Mouse (Mus musculus) testis, adult 2 months (tissue): ENCODE data around the gene Cecr2.

Experiments used
- CTCF ChIP-seq: fragments of 200-500 bp; IDR thresholded peaks from 2 replicates; pipeline ENCODE4 v1.5.1; 2012; ENCODE audit warnings: low read depth, mild to moderate bottlenecking, inconsistent platforms, low read length, moderate library complexity; ENCODE audit not compliant: control insufficient read depth, insufficient read depth, insufficient replicate concordance
- POLR2A ChIP-seq: fragments of 200-500 bp; IDR thresholded peaks from 2 replicates; pipeline ENCODE4 v1.6.1; 2012; ENCODE audit warnings: low read depth, mild to moderate bottlenecking, inconsistent platforms, low read length, moderate library complexity; ENCODE audit not compliant: control insufficient read depth

DNA sequence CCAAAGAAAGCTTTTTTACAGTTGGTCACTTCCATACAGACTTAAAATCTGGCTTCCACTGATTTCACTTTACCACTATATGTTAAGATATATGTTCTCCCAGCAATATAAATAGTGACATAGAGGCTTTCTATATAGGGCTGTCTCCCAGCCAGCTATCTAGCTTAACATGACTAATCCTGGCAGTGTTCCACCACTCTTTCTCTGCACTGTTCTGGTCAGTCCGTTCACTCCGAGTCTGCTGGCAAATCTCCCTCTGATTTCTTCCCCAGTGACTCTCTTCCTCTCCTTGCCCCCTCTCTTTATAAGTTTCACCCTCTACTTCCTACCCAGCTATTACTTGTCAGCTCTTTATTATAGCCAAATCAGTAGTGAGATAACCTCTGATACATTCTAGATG, 59.8 kb downstream of the Cecr2 start:
- TF ChIP-seq CTCF: no peak
- no peak for TF ChIP-seq POLR2A
